Mouse (Mus musculus) bone marrow macrophage, adult 2 months (primary cell): Measurements from ENCODE around the gene Ice2.

ENCODE experiments used
- CTCF ChIP-seq: IDR thresholded peaks from 2 replicates; pipeline ENCODE4 v1.5.1; 2012; ENCODE audit warnings: low read depth, mild to moderate bottlenecking, low read length, moderate library complexity
- POLR2A ChIP-seq: IDR thresholded peaks from 2 replicates; pipeline ENCODE4 v1.6.1; 2012; ENCODE audit warnings: mild to moderate bottlenecking, low read depth, low read length, borderline replicate concordance

DNA sequence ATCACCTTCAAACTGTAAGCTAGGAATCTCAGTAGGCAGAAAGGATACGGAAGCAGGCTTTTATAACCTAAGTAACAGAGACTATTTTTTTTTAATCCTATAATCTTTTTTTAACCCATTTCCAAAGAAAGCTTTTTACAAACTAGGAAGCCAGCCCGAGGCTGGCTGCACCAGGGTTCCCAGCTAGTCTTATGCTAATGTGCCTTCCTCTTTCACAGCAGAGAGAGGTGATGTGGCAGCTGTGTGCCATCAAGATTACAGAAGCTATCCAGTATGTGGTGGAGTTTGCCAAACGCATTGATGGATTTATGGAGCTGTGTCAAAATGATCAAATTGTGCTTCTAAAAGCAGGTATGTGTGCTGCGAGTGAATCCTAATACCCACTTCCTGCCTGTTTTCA lies 24.8 kb upstream of the Ice2 start:
- TF ChIP-seq CTCF = no peak
- no peak for TF ChIP-seq POLR2A
